Mouse (Mus musculus): ENCODE measurements at regions not wholly inside any gene's neighbourhood (a gene's known extent, or its start where the extent isn't known, plus 50 kb on each side); places are given as distances from the start of the nearest gene placed in this dataset.

- H3K36me3 ChIP-seq (ENCODE audit: poor library complexity, severe bottlenecking): no peaks in the 10 kb centered on the region
- no peaks in the 10 kb centered on the region for H3K4me1 ChIP-seq
- no peaks in the 10 kb centered on the region for H3K27me3 ChIP-seq
- H3K4me2 ChIP-seq: no peak overlapping the region
- H3K4me3 ChIP-seq: no peak overlapping the region
- no peaks in the 10 kb centered on the region for H3K9me3 ChIP-seq (replicated peaks)
- no peak overlapping the region for H3K27ac ChIP-seq
- ATAC-seq: peak; percentile 56; the same call in 1 of the 2 replicates
- WGBS: 87% methylated on average over 4 of the region's 4 CpGs
- no peak overlapping the region for H3K9ac ChIP-seq
These were observed 151.4 kb upstream of the Rag2 start for GRCm38 (mm10) chr2:101473116-101473485.

- Histone ChIP-seq H3K27ac (no peak overlapping the region), H3K4me2 (no peak overlapping the region), H3K9ac (no peak overlapping the region), H3K36me3 (ENCODE audit: poor library complexity, severe bottlenecking) (no peaks in the 10 kb centered on the region), H3K27me3 (no peaks in the 10 kb centered on the region), H3K4me3 (no peak overlapping the region), H3K9me3 (replicated peaks) (no peaks in the 10 kb centered on the region), H3K4me1 (no peaks in the 10 kb centered on the region)
- WGBS: 76% methylated on average over 2 of the region's 2 CpGs
- ATAC-seq: no peak
These were observed 147.7 kb upstream of the Rag2 start for GRCm38 (mm10) chr2:101476862-101477261.

GRCm38 (mm10) chr2:101490207-101490606 is 134.3 kb upstream of the Rag2 start:
- WGBS: 95% methylated on average over 2 of the region's 2 CpGs
- H3K9me3 ChIP-seq (replicated peaks): no peaks in the 10 kb centered on the region
- no peaks in the 10 kb centered on the region for H3K4me1 ChIP-seq
- no peaks in the 10 kb centered on the region for H3K27me3 ChIP-seq
- H3K27ac ChIP-seq: no peak overlapping the region
- H3K9ac ChIP-seq: no peak overlapping the region
- H3K4me3 ChIP-seq: no peak overlapping the region
- ATAC-seq: no peak
- H3K36me3 ChIP-seq (ENCODE audit: poor library complexity, severe bottlenecking): no peaks in the 10 kb centered on the region
- H3K4me2 ChIP-seq: no peak overlapping the region

GRCm38 (mm10) chr2:101491762-101492161 is 132.8 kb upstream of the Rag2 start:
- H3K9ac ChIP-seq: no peak overlapping the region
- H3K27me3 ChIP-seq: no peaks in the 10 kb centered on the region
- WGBS: 83% methylated on average over 3 of the region's 3 CpGs
- H3K36me3 ChIP-seq (ENCODE audit: poor library complexity, severe bottlenecking): no peaks in the 10 kb centered on the region
- no peaks in the 10 kb centered on the region for H3K4me1 ChIP-seq
- H3K4me2 ChIP-seq: no peak overlapping the region
- no peak overlapping the region for H3K4me3 ChIP-seq
- ATAC-seq: no peak
- no peak overlapping the region for H3K27ac ChIP-seq
- no peaks in the 10 kb centered on the region for H3K9me3 ChIP-seq (replicated peaks)

GRCm38 (mm10) chr2:101508116-101508515 is 116.4 kb upstream of the Rag2 start:
- H3K4me2 ChIP-seq: no peak overlapping the region
- H3K4me3 ChIP-seq: no peak overlapping the region
- no peaks in the 10 kb centered on the region for H3K27me3 ChIP-seq
- H3K9ac ChIP-seq: no peak overlapping the region
- no peak overlapping the region for H3K27ac ChIP-seq
- ATAC-seq: no peak
- no peaks in the 10 kb centered on the region for H3K9me3 ChIP-seq (replicated peaks)
- H3K4me1 ChIP-seq: no peaks in the 10 kb centered on the region
- no peaks in the 10 kb centered on the region for H3K36me3 ChIP-seq (ENCODE audit: poor library complexity, severe bottlenecking)

All from forebrain, embryonic 13.5 days (tissue).